Mouse (Mus musculus) lung, postnatal 25 days (tissue): ENCODE data around the gene Syt9.
A peak's percentile ranks its signal among the peaks of the same experiment; 100 is the strongest.

Source experiments
- DNase-seq: peaks from one replicate; pipeline ENCODE4 v3.0.0; 2022; ENCODE audit warnings: low spot score

The Syt9 gene

DNA sequence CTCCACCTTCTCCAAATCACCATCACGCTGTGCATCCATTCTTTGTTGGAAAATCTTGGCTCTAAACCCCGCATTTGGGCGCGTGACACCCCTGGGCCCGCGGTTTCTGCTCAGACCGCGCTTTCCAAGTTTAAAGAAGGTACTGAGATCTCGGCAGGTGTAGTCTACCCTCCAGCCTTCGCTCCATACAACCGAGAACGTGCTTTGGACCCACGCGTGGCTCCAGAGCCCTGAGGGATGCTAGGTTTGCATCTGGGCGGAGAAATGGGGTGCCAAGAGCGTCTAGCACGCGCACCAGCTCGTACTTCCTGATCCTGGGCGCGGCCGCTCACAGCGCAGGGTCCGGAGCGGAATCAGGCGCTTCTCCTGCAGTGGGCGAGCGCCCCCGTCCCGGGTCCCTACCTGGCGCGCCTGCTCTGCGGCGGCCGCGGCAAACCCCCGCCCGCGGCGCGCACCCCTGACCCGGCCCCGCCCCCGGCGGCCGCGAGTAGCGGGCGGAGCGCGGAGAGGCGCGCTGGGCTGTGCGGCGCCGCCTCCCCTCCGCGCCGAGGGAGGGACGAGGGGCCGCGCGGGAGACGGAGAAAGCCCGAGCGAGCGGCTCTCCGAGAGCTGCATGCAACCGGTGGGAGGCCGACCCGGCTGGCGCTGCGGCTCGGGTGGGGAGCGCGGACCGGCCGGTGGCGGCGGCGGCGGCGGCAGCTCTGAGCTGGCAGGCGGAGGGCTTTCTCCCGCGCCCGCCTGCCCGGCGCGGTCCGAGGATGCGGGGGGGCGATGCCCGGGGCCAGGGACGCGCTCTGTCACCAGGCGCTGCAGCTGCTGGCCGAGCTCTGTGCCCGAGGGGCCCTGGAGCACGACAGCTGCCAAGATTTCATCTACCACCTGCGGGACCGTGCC lies at the start of gene Syt9:
Gene Syt9, plus strand, starts transcription at position 497 of the 894 bp plus-strand sequence.
- no peak for DNase-seq

GRCm38 (mm10) chr7:107339013-107339412 lies 31.5 kb upstream of the Syt9 start:
- DNase-seq, result no peak

- no peak for DNase-seq
Measured at GRCm38 (mm10) chr7:107339560-107340057, 30.9 kb upstream of the Syt9 start.

- DNase-seq, result no peak
Measured at GRCm38 (mm10) chr7:107340221-107340620, 30.3 kb upstream of the Syt9 start.

DNA sequence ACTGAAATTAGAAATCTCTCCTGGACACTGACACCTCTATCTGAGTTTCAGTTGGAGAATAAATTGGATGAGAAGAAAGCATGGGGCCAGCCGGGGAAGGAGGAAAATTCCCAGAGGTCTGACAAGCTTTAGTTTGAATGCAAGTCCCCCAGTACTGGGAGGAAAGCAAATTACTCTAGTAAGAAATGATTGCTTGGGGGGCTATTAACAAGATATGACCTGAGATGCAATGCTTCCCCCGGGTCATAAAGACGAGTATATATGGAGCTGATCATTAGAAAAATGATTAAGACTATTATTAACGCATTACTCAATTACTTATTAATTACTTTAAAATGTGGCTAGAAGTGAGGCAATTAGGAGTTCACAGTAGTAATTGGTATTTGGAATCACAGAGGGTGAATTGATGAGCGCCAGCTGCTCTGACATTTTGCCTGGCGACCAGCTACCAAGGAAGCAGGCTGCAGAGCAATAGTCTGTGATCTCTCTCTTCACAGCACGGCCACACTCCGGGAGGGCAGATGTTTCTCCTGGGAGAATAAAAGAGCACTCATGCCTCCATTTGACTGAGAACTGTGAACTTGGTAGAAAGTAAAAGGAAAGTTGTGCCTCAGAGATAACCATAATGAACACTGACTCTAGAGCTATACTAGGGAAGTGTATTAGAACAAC lies 28.9 kb upstream of the Syt9 start:
- DNase-seq, result peak; percentile 3

GRCm38 (mm10) chr7:107349201-107349600 lies 21.3 kb upstream of the Syt9 start:
- no peak for DNase-seq

DNA sequence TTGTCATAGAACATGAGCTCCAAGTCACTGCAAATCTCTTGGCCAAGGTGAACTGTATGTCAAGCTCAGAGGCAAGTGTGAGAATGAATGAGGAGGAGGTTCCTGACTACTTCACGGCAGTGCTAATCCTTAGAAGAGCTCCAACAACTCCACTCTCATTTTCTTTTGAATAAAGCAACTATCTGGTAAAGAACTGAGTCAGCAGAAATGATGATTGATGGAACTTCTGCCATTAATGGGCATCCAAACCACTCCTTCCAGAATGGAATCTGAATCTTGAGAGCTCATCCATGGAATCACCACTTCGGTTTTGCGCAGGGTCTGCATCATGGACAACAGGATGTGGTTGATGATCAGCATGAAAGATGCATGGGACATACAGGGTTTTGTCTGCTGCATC lies 8.4 kb upstream of the Syt9 start:
- DNase-seq, result no peak

GRCm38 (mm10) chr7:107362634-107363033 lies 7.9 kb upstream of the Syt9 start:
- DNase-seq, result no peak

DNA sequence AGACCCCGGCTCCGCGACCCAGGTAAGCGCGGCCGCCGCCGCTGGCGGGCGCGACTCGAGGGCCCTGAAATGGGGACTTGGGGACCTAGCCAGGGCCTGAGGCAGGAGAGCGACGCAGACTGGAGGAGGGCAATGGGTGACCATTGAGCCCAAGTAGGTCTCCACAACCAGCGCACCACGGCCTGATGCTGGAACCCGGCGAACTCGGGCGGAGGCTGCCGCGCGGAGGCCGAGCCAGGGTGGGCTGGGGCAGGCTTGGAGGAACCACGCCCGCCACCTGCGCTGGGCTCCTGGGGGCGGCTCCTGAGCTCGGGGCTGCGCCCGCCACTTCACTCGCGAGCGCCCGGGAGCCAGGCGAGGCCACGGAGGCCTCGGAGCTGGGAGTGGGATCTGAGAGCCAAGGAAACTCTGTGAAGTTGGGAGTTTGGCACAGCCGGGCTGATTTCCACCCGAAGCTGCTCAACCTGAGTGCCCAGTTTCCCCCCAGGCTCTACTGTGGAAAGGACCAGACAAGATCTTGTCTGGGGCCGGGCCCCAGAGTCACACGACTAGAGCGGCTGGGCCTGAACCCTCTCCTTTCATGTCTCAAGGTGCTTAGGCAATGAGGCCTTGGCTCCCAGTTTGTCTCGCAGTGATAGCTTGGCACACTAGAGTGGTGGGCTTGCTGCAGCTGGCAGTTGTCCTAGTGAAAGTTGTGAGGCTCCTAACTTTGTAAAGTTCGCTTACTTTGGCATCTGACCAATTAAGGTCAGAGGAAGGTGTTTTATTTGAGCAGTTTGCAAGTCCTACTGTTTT lies 795 bp downstream of the Syt9 start:
- DNase-seq, result no peak

- DNase-seq, result no peak
Measured at GRCm38 (mm10) chr7:107380562-107380961, 10.0 kb downstream of the Syt9 start.

- no peak for DNase-seq
Measured at GRCm38 (mm10) chr7:107389604-107390003, 19.1 kb downstream of the Syt9 start.

DNA sequence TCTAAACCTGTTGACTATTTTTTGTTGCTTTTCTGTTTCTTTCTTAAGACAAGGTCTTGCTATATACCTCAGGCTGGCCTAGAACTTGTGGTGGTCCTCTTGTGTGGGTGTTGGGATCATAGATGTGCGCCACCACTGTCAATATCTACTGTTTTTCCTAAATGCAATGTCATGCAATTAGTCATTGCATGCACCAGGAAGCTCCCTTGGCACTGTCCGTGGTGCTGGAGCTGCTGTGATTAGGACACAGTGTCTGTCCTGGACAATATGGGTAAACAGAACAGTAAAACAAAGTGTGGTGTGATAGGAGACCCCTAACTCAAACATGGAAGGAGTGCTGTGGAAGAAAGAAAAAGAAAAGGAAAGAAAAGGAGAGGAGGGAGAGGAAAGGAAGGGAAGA lies 22.2 kb downstream of the Syt9 start:
- no peak for DNase-seq

DNA sequence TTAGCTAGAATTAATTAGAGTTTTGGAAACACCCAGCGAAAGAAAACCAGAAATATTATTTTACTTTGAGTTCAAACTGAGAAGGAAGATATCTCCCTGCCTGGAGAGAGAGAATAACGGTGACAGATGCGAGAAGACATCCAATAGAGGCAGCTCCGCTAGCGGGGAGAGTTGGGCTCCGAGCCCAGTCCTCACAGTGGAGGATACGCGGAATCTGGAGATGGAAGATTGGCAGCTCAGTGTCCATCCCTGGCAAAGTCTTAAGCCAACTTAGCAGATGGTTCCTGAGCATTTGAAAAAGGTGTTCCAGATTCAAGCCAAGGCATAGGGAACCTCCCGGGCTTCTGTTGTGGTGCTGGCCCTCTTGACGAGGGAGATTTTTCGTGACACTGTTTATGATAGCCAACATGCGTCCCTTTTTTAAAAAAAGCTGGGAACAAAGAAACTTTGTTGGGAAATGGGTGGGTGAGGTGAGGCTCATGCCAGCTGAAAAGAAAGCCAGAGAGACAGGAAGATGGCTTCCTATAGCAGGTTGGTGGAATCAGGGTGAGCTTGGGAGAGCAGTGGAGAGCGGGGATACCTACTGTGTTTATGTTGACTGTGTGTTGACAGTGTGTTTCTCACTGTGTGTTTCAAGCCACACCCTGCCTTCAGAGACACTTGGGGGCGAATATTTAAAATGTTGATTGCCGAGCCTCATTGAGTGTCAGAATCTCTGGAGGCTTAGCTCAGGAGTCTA lies 29.7 kb downstream of the Syt9 start:
- DNase-seq, result no peak

DNA sequence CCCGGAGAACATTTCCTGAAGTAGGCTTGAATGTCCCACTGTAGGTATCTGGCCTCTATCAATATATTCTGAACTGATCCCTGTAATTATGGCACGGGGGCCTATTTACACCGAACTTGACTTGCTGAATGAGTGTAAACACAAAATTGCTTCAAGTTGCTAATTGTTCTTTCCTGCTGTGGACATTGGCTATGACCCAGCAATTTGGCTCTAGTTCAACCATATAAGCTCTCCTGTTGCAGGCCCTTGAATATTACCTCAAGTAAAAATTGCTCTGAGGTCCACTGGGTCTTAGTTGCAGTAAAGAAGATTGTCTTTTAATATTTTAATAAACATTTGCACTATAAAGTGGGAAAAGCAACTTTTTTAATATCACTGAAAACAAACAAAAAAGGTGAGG lies 32.7 kb downstream of the Syt9 start:
- DNase-seq, result no peak

DNA sequence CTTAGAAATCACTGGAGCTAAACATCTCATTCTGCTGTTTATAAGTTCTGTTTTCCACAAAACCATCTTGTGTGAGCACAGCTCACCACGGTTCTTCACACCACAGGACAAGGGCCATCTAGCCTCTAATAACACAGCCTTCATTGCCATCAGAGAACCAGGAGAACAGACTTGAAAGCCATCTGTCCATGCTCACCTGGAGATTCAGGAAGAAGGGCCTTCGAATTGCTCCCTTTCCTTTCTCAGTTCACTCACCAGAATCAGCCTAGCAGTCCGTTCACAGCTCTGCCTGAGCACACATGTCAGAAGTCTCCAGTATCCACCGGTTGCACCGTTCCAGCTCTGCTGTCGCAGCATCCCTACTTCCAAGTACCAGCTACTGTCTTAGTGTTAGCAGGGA lies 44.4 kb downstream of the Syt9 start:
- DNase-seq, result no peak

DNA sequence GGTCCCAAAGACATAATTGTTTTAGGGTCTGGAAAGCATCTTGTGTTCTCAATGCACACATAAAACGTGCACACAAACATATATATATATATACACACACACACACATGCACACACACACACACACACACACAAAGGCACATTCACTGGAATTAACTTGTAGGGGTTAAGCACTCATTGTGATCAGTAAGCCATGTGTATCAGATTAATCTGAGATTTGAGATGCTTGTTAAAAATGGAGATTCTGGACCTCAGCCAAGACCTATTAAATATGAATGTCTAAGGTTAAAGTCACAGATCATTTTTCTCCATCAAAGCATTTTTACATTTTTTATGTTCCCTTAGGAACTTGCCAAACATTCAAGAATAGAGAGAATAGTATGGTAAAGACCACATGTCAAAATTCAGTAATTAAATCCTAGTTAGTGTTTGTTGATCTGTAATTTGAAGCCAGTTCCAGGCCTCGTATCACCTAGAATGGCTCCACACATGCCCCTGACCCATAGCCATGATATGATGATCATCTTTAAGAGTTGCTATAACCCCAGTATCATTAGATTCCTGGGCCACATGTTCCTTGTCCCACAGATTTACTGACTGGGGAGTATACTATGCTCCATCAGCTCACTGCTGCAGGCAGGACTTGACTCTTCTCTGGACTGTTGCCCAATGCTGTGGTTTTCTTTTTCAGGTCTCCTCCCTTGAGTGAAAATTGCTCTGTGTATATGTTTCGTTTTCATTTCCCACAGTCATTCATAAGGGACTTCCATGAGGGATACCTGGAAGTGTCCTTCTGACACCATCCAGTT lies 46.7 kb downstream of the Syt9 start:
- no peak for DNase-seq

DNA sequence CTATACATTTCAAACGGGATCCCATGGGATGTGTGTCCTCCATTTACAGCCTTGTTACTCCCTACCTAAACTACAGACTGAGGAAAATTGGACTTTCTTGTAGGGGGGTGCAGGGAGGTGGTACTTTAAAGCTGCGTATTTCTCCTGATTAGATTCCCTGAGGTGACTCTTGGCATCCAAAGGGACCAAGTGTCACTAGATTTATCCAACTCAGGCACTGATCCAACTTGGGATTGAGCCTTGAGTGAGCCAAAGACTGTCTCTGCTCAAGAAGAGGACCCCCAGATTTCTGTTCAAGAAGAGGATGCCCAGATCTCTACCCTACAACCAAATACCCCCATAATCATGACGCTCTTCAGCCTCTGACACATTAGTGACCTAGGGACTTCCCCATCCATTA lies 66.9 kb downstream of the Syt9 start:
- no peak for DNase-seq

DNA sequence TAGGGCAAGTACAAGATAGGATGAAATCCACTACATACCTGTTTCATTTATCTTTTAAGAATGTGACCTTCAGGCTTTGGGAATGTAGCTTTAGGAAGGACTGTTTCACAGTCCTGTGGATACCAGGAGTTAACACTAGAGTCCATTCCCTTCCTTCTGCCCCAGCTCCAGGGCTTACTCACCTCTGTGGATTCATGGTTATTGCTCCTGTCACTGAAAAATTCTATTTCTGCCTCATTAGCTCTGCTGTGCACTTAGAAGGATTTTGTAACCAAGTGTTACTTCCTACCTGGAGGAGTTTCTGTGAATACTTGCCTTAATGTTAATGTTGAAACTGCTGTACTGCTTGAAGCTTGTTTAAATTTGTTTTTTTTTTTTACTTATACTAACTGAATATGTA lies 74.1 kb downstream of the Syt9 start:
- no peak for DNase-seq

DNA sequence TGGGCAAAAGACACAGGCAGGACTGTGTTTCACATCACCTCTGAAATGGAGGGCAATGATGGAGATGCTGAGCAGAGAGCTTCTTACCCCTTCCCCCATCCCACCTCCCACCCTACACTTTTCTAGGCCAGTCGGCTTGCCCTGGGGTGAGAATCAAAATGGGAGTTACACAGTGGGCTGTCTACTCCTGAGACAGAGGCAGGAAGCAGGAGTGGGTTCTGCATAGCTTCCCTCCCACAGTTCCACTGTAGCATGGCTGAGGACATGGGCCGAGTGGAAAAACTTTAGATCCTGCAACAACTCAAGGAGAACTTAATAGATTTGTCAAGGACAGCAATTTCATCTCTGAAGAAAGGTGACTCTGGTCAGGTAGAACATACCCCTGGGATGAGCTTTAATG lies 84.1 kb downstream of the Syt9 start:
- DNase-seq, result no peak

DNA sequence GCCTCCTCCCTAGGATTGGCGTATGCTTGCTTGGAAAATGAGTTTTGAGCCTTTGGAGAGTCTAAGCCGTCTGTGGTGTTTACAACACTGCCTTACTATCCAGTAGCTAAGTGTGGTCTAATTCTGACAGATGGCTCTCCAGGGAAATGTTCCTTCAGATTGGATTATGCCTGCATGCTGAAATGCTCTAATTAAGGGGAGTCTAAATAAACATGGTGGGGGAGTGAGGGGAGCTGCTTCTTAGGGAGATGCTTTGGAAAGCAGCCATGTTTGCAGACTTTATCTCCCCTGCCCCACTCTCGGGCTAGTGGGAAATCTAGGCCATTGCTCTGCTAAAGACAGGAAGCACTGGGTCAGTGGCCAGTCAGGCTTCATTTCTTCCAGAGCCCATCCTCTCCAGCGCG lies 84.6 kb downstream of the Syt9 start:
- no peak for DNase-seq

GRCm38 (mm10) chr7:107461167-107461566 lies 90.6 kb downstream of the Syt9 start:
- DNase-seq, result no peak
